Mouse (Mus musculus): ENCODE measurements around the gene Midn.

GRCm38 (mm10) chr10:80169070-80169469 is 21.0 kb downstream of the Midn start:
- no peak for TF ChIP-seq CTCF (IDR thresholded peaks at IDR 0.05; ENCODE audit: low read depth)
- TF ChIP-seq EP300 (IDR thresholded peaks at IDR 0.05; ENCODE audit: low read depth) = no peak
